Mouse (Mus musculus) G1E-ER4 (cell line): ENCODE measurements around the gene Kansl3. TPM values are rescaled to one million over a fixed set of nuclear protein-coding genes. Genes with fewer than 3 reads are reported as not detected.

Experiments
- GATA1 ChIP-seq: IDR thresholded peaks from one replicate; pipeline ENCODE4 v1.8.0; 2012; ENCODE audit warnings: low read length, inconsistent platforms
- polyA plus RNA-seq: library from polyadenylated mRNA; stranded (reverse); fragments of >175 nt; gene quantifications from 2 replicates; pipeline ENCODE4 v1.2.3, GENCODE M21; 2012

Gene Kansl3
- polyA plus RNA-seq, 1 experiment, result 25.8 TPM

DNA sequence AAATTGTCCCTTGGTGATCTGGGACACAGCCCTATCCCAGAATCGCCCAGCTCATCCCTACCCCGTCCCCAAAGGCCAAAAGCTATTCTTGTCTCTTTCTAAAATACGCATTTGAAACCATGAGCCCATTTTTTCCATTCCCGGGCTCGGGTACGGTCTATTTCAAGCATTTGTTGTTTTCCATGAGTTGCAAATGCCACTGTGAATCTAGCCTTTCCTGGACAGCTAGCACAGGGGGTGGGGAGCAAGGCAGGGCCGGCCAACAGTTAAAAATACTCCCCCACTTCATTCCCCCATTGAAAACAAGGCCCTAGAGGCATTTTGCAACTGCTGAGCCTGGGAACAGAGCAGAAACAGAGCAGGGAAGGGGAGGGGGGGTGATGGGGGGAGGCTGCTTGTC, 64.2 kb downstream of the Kansl3 start:
- no peak for TF ChIP-seq GATA1

- TF ChIP-seq GATA1, result no peak
Observed at GRCm38 (mm10) chr1:36303381-36304320, 65.3 kb downstream of the Kansl3 start.

GRCm38 (mm10) chr1:36302957-36303356, 66.0 kb downstream of the Kansl3 start:
- TF ChIP-seq GATA1, result no peak

GRCm38 (mm10) chr1:36302273-36302672, 66.7 kb downstream of the Kansl3 start:
- no peak for TF ChIP-seq GATA1

GRCm38 (mm10) chr1:36300486-36300885, 68.5 kb downstream of the Kansl3 start:
- TF ChIP-seq GATA1, result no peak

GRCm38 (mm10) chr1:36299676-36300075, 69.3 kb downstream of the Kansl3 start:
- TF ChIP-seq GATA1, result no peak

DNA sequence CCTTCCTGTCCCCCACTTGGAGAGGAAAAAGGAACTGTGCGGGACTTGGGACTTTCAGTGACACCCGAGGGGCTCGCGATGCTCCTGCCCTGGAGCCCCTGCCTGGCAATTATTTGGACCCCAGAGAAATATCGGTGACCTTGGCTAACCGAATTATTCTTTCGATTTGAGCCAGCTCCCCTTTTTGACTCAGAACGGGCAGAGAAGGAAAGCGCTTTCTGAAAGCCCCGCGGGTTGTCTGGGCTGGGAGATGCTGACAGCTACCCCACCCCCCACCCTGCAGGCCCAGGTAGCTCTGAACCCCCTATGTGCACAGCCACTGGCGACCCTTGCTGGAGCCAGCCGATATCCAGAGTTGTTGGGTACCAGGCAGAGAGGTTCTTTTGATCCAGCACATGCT, 69.9 kb downstream of the Kansl3 start:
- TF ChIP-seq GATA1, result no peak

GRCm38 (mm10) chr1:36298107-36298506, 70.9 kb downstream of the Kansl3 start:
- TF ChIP-seq GATA1, result no peak

GRCm38 (mm10) chr1:36296466-36297149, 72.4 kb downstream of the Kansl3 start:
- TF ChIP-seq GATA1, result no peak

DNA sequence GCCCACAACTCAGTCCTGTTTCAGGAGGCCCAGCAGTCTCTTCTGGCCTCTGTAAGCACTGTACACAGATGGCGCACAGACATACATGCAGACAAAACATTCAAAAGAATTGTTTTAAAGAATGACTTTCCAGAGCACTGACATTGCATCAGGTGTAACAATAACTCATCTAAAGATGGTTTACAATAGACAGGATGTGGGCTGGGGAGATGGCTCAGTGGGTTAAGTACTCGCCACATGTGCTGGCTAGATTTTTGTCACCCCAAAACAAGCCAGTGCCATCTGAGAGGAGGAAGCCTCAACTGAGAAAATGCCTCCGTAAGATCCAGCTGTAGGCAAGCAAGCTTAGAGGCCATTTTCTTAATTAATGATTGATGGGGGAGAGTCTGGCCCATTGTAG, 74.6 kb downstream of the Kansl3 start:
- TF ChIP-seq GATA1, result no peak

DNA sequence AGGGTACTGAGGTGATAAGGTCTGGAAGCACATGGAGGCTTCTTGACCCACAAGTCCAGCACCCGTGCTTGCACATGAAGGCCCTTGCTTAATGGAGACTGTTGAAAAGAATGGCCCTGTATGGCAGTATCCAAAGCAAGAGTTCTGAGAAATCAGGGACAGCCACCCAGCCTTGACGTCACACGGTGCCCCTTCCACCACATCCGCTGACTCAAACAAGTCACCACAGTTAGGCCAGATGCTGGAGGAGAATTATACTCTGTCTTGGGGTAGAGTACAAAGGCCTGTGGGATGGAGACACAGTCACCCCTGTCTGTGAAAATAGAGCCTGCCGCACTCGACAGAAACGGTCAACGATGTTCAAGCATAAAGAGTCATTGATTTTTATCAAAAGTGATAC, 75.5 kb downstream of the Kansl3 start:
- no peak for TF ChIP-seq GATA1

Other genes with a start within 250 kb of the Kansl3 start
- gene Uggt1, start 124.5 kb downstream of the Kansl3 start, polyA plus RNA-seq, result 8.5 and 10.4 TPM in 2 replicates
- gene Neurl3, start 94.5 kb downstream of the Kansl3 start, polyA plus RNA-seq, result 10.2 and 13.0 TPM in 2 replicates
- gene Arid5a, start 61.4 kb downstream of the Kansl3 start, polyA plus RNA-seq, result 18.6 and 20.5 TPM in 2 replicates
- gene Fer1l5, start 3.1 kb upstream of the Kansl3 start, polyA plus RNA-seq, result not detected in 2 replicates
- 11.6 and 12.8 TPM in 2 replicates for gene Lman2l, start 76.1 kb upstream of the Kansl3 start, polyA plus RNA-seq
- 1.3 and 2.1 TPM in 2 replicates for gene Cnnm4, start 102.4 kb upstream of the Kansl3 start, polyA plus RNA-seq
- gene Cnnm3, start 142.7 kb upstream of the Kansl3 start, polyA plus RNA-seq, result 22.7 and 24.8 TPM in 2 replicates
- gene Ankrd23, start 167.7 kb upstream of the Kansl3 start, polyA plus RNA-seq, result 10.6 and 13.0 TPM in 2 replicates
- 0.24 TPM in 1 of 2 replicates, not detected in the other for gene Gm42417, start 170.2 kb upstream of the Kansl3 start, polyA plus RNA-seq
- 17.9 and 23.3 TPM in 2 replicates for gene Ankrd39, start 178.3 kb upstream of the Kansl3 start, polyA plus RNA-seq
- not detected in 2 replicates for gene Sema4c, start 189.2 kb upstream of the Kansl3 start, polyA plus RNA-seq